Mouse (Mus musculus): Measurements from ENCODE around the gene Kdm4a. TPM values are rescaled to one million over a fixed set of nuclear protein-coding genes. Genes with fewer than 3 reads are reported as not detected.
A peak's percentile ranks its signal among the peaks of the same experiment; 100 is the strongest.

Kdm4a gene
- total and polyA plus RNA-seq, 3 experiments = 18.7 to 26.3 (median 23.5) TPM

DNA sequence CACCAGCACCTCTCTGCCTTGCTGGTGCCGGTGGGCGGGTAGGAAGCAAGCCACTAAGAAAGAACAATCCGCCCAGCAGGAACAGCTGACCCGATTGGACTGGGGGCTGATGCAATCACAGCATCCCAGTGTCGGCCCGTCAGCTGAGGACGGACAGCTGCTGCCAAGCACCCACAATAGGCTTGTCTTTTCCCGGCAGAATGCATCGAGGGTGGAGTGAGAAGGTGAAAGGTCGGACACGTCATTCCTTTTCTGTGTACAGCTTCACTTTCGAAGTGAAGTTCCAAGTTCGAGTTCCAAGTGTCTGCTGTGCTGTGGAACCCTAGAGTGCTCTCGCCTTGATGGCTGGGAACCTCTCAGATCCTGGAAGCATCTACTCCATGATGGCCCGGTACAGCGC, 42.0 kb downstream of the Kdm4a start:
- no peak overlapping the region for H3K4me3 ChIP-seq
- peaks cover 4% of the 10 kb centered on the region for H3K4me1 ChIP-seq (ENCODE audit: control insufficient read depth, insufficient read depth, low read length)
- TF ChIP-seq CTCF (IDR thresholded peaks at IDR 0.05) = no peak
- TF ChIP-seq EP300 (IDR thresholded peaks at IDR 0.05; ENCODE audit: insufficient read depth, low read depth, low read length) = no peak
- no peak for TF ChIP-seq POLR2A (IDR thresholded peaks at IDR 0.05; ENCODE audit: insufficient read depth, low read depth, low read length)
- H3K9ac ChIP-seq (ENCODE audit: low read depth, low read length) = no peak overlapping the region
- intact Hi-C loops (cut with DNase I) = no loop called here
- WGBS = 78% methylated on average over 16 of the region's 16 CpGs
- H3K27me3 ChIP-seq (ENCODE audit: control insufficient read depth, insufficient read depth, low read length) = no peaks in the 10 kb centered on the region
- no peaks in the 10 kb centered on the region for H3K36me3 ChIP-seq (ENCODE audit: control insufficient read depth, insufficient read depth, low read length)
- H3K27ac ChIP-seq = no peak overlapping the region
- H3K79me2 ChIP-seq (replicated peaks; ENCODE audit: control insufficient read depth, insufficient read depth, low read length) = no peaks in the 10 kb centered on the region
- DNase-seq = no peak

DNA sequence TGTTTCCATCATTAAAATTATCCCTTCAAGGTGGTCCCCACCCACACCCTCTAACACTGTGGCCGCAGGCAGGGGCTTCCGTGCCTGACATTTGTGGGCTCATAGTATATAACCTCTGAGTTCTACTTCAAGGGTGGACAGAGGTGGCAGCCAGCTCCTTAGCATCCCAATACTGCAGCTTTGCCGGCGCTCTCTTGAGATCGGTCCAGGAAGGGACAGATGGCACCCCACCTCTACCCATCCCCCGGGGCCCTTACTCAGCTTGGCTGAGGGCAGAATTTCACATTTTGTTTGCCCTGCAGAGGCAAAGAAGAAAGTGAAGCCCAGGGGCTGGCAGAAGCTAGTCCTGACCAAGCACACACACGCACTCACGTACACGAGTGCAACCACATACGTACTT, 42.5 kb downstream of the Kdm4a start:
- intact Hi-C loops (cut with DNase I) = no loop called here

DNA sequence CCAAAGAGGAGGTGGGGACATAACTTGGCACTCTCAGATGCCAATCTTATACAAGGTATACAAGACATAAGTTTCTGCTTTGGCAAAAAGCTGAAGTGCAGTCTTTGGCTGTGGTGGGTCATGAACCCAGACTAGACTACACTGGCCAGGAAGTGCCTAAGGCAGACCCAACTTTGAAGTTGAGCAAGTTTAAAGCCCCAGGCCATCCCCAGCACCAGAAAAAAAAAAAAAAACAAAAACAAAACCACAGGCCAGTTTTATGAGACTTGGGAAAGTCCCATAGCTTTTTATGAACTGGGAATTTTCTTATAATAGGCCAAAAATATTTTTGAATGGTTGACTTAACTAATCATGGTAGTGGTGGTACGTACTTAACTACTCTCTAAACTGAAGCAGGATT, 44.4 kb downstream of the Kdm4a start:
- TF ChIP-seq CTCF (IDR thresholded peaks at IDR 0.05) = no peak
- no peak for TF ChIP-seq POLR2A (IDR thresholded peaks at IDR 0.05; ENCODE audit: insufficient read depth, low read depth, low read length)
- TF ChIP-seq EP300 (IDR thresholded peaks at IDR 0.05; ENCODE audit: insufficient read depth, low read depth, low read length) = no peak
- no peak for DNase-seq
- no peaks in the 10 kb centered on the region for H3K27me3 ChIP-seq (ENCODE audit: control insufficient read depth, insufficient read depth, low read length)
- intact Hi-C loops (cut with DNase I) = no loop called here
- peaks cover 4% of the 10 kb centered on the region for H3K4me1 ChIP-seq (ENCODE audit: control insufficient read depth, insufficient read depth, low read length)
- peaks cover 2% of the 10 kb centered on the region; the same call in 1 of the 2 replicates for H3K79me2 ChIP-seq (replicated peaks; ENCODE audit: control insufficient read depth, insufficient read depth, low read length)
- H3K36me3 ChIP-seq (ENCODE audit: control insufficient read depth, insufficient read depth, low read length) = no peaks in the 10 kb centered on the region
- peak overlapping the region; percentile 96 for H3K4me3 ChIP-seq
- H3K9ac ChIP-seq (ENCODE audit: low read depth, low read length) = peak overlapping the region; percentile 84
- peak overlapping the region; percentile 87 for H3K27ac ChIP-seq
- 67% methylated on average over 1 of the region's 1 CpGs for WGBS

More for the DNA sequence above, 42.5 kb downstream of the Kdm4a start:
- H3K79me2 ChIP-seq (replicated peaks; ENCODE audit: control insufficient read depth, insufficient read depth, low read length) = no peaks in the 10 kb centered on the region
- H3K4me3 ChIP-seq = no peak overlapping the region
- DNase-seq = no peak
- TF ChIP-seq EP300 (IDR thresholded peaks at IDR 0.05; ENCODE audit: insufficient read depth, low read depth, low read length) = no peak
- no peak for TF ChIP-seq POLR2A (IDR thresholded peaks at IDR 0.05; ENCODE audit: insufficient read depth, low read depth, low read length)
- TF ChIP-seq CTCF (IDR thresholded peaks at IDR 0.05) = no peak
- H3K4me1 ChIP-seq (ENCODE audit: control insufficient read depth, insufficient read depth, low read length) = peaks cover 4% of the 10 kb centered on the region
- H3K27ac ChIP-seq = no peak overlapping the region
- H3K27me3 ChIP-seq (ENCODE audit: control insufficient read depth, insufficient read depth, low read length) = no peaks in the 10 kb centered on the region
- no peak overlapping the region for H3K9ac ChIP-seq (ENCODE audit: low read depth, low read length)
- WGBS = 92% methylated on average over 10 of the region's 10 CpGs
- no peaks in the 10 kb centered on the region for H3K36me3 ChIP-seq (ENCODE audit: control insufficient read depth, insufficient read depth, low read length)

DNA sequence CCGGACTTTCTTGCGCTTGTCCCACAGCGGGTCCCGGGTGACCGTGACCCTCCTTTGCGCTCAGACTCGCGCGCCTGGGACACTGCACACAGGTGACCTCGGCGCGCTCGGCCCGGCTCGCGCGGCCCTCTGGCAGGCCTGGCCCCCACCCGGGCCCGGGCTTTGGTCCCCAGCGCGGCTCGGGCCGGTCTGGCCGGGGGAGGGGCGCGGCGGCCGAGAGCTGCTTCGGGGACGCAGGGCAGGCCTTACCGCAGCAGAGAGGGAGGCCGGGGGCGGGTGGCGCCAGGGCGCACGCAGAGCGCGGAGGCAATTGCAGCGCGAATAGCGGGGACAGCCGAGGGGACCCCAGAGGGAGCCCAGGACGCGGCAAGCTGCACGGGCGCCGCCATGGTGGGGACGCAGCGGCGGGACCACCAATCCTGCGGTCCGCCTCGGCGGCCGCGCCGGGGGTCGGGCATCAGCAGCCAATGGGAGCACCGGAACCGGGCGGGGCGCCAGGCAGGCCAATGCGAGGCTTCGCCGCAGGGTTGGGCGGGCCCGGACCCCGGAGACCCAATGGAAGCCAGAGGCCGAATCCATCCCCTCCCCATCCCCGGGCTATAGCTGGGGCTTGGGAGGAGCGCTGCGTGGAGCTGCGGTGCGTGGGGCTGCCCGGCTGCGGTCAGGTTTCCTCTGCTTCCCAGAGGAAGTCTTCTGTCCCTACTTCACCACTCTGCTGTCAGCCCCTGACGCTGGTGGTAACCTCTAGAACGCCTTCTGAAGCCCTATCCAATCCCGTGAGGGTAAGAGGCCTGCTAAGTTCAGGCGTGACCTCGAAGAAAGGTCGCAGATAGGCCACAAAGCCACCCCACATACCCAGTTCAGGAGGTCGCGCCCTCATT, 45.1 kb downstream of the Kdm4a start, which contains the start of gene St3gal3:
TSS of gene St3gal3 (minus strand) at position 430 of the 881 bp plus-strand sequence.
- Histone ChIP-seq H3K27me3 (ENCODE audit: control insufficient read depth, insufficient read depth, low read length) (no peaks in the 10 kb centered on the region), H3K4me3 (peak within 1 kb of the TSS; percentile 96), H3K36me3 (ENCODE audit: control insufficient read depth, insufficient read depth, low read length) (no peaks in the 10 kb centered on the region), H3K9ac (ENCODE audit: low read depth, low read length) (peak within 1 kb of the TSS; percentile 91), H3K79me2 (replicated peaks; ENCODE audit: control insufficient read depth, insufficient read depth, low read length) (peaks cover 2% of the 10 kb centered on the region; the same call in 1 of the 2 replicates), H3K4me1 (ENCODE audit: control insufficient read depth, insufficient read depth, low read length) (peaks cover 4% of the 10 kb centered on the region), H3K27ac (peak within 1 kb of the TSS; percentile 87)
- WGBS = 1% methylated on average over 83 of the region's 84 CpGs
- intact Hi-C loops (cut with DNase I) = loop anchor here (5.0 kb wide), 1 partner anchor 42 kb away; no protein-coding TSS in a partner anchor
- TF ChIP-seq CTCF (IDR thresholded peaks at IDR 0.05) (0 out of 2 replicates have a peak, but pooled peaks have one; percentile 7), POLR2A (IDR thresholded peaks at IDR 0.05; ENCODE audit: insufficient read depth, low read depth, low read length) (peak; percentile 92), EP300 (IDR thresholded peaks at IDR 0.05; ENCODE audit: insufficient read depth, low read depth, low read length) (peak; percentile 10; the same call in 1 of the 2 replicates)
- peak; percentile 97 for DNase-seq

DNA sequence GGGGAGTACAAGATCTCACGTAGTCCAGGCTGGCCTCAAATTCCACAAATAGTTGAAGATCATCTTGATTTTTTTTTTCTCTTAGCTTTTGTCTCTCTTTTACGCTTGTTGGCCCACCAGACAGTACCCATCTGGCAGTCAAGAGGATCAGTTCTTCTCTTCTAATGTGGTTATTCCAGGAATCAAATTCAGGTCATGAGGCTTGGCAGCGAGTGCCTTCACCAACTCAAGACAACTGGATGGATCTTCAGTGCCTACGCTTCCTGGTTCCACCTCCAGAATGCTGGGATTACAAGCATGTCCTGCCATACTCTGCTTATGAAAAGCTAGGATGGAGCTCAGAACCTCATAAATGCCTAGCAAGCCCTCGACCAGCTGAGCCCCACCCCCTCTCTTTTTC, 48.5 kb downstream of the Kdm4a start:
- Histone ChIP-seq H3K27me3 (ENCODE audit: control insufficient read depth, insufficient read depth, low read length) (no peaks in the 10 kb centered on the region), H3K36me3 (ENCODE audit: control insufficient read depth, insufficient read depth, low read length) (no peaks in the 10 kb centered on the region), H3K27ac (no peak overlapping the region), H3K4me3 (no peak overlapping the region), H3K79me2 (replicated peaks; ENCODE audit: control insufficient read depth, insufficient read depth, low read length) (peaks cover 2% of the 10 kb centered on the region; the same call in 1 of the 2 replicates), H3K9ac (ENCODE audit: low read depth, low read length) (no peak overlapping the region), H3K4me1 (ENCODE audit: control insufficient read depth, insufficient read depth, low read length) (peaks cover 1% of the 10 kb centered on the region; the same call in 1 of the 2 replicates)
- intact Hi-C loops (cut with DNase I) = loop anchor here (5.0 kb wide), 1 partner anchor 39 kb away; no protein-coding TSS in a partner anchor
- no peak for DNase-seq
- TF ChIP-seq EP300 (IDR thresholded peaks at IDR 0.05; ENCODE audit: insufficient read depth, low read depth, low read length) (no peak), CTCF (IDR thresholded peaks at IDR 0.05) (no peak), POLR2A (IDR thresholded peaks at IDR 0.05; ENCODE audit: insufficient read depth, low read depth, low read length) (no peak)
- WGBS = 84% methylated on average over 5 of the region's 5 CpGs

All from heart, adult 2 months (tissue).